11 mouse cellular contexts compared by ENCODE assay signal in the genomic region with DNA sequence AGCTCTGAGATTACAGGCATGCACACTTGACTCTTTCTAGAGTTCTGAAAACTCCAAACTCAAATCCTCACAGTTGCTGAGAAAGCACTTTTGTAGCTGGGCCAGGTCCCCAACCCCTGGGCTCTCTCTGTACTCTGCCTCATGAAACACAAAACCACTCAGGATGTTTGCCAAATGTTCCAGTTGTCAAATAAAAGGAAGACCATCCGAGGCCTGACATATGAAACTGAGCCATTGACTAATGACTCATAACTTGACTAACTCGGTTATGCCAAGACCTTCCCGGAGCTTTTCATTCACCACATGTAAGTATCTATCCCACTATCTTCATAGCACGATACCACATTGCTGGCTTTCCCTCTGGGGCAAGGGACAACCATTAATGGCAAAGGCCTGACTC.
A peak's percentile ranks its signal among the peaks of the same experiment; 100 is the strongest.
DNase-seq lines count a peak whose midpoint lies in the region; ATAC-seq and TF ChIP-seq lines count a peak whose summit lies in the region.
"Had no signal": no experiment of that assay in that cellular context is flagged by ENCODE, and none has a peak within 500 bp of the region (broad histone marks: within the 10 kb centered on the region; RNA-seq: fewer than 3 reads in every experiment).

No protein-coding gene starts in this region.

- H3K9me3 ChIP-seq in limb, embryonic 12.5 days = no peaks in the 10 kb centered on the region
- H3K9me3 ChIP-seq in limb, embryonic 10.5 days (replicated peaks) = no peaks in the 10 kb centered on the region

- ATAC-seq in limb, embryonic 12.5 days (ENCODE audit: insufficient number of reproducible peaks, insufficient read depth, low FRiP score, low TSS enrichment, low read depth) = no peak

- TF ChIP-seq CTCF in brain, embryonic 14.5 days (IDR thresholded peaks at IDR 0.05; ENCODE audit: borderline replicate concordance, extremely low read depth, insufficient read depth, insufficient read length) = no peak
- no peak for TF ChIP-seq CTCF in thymus, adult 2 months (IDR thresholded peaks at IDR 0.05; ENCODE audit: borderline replicate concordance, control insufficient read depth, extremely low read depth, insufficient read depth, low read length, poor library complexity)

- no peak overlapping the region for H3K9ac ChIP-seq in limb, embryonic 12.5 days (replicated peaks)

- H3K4me2 ChIP-seq in limb, embryonic 12.5 days = no peak overlapping the region

- H3K4me1 ChIP-seq in limb, embryonic 12.5 days (replicated peaks) = peaks cover 15% of the 10 kb centered on the region
- H3K4me1 ChIP-seq in limb, embryonic 10.5 days = peaks cover 31% of the 10 kb centered on the region
- H3K4me1 ChIP-seq in thymus, adult 2 months (replicated peaks; ENCODE audit: control insufficient read depth, insufficient read depth, low read length) = no peaks in the 10 kb centered on the region

- 63% methylated on average over 4 of the region's 4 CpGs for WGBS in limb, embryonic 12.5 days
- WGBS in limb, embryonic 10.5 days = 88% methylated on average over 4 of the region's 4 CpGs
- 88% methylated on average over 4 of the region's 4 CpGs for WGBS in thymus, adult 2 months

- 0 out of 2 replicates have a peak overlapping the region, but pooled peaks have one; percentile 8 for H3K27ac ChIP-seq in limb, embryonic 12.5 days
- no peak overlapping the region for H3K27ac ChIP-seq in limb, embryonic 10.5 days
- no peak overlapping the region for H3K27ac ChIP-seq in thymus, adult 2 months (ENCODE audit: control insufficient read depth, insufficient read depth, low read length)
- H3K27ac ChIP-seq: macrophage had no signal

- peak; percentile 57 to 71 for DNase-seq in adrenal gland, adult (ENCODE audit: inconsistent age in 2 of 2, low spot score in 1 of 2)
- DNase-seq in adrenal gland, adult 18-20 months (ENCODE audit: low spot score in 2 of 2) = no peak
- no peak for DNase-seq in limb, embryonic 10.5 days (ENCODE audit: low spot score)
- DNase-seq in brain, embryonic 14.5 days (ENCODE audit: low read depth) = peak; percentile 42
- DNase-seq in lung, postnatal 36 days = peak; percentile 41
- no peak for DNase-seq in thymus, adult 2 months
- DNase-seq in layer of hippocampus, adult 9-10 months (ENCODE audit: low spot score) = no peak
- DNase-seq: cerebellum, adult 9-10 months; kidney, postnatal 4 days had no signal

- TF ChIP-seq POLR2A in brain, embryonic 14.5 days (IDR thresholded peaks at IDR 0.05; ENCODE audit: borderline replicate concordance, extremely low read depth, insufficient read depth, insufficient read length, poor library complexity, severe bottlenecking) = no peak
- TF ChIP-seq POLR2A in thymus, adult 2 months (IDR thresholded peaks at IDR 0.05; ENCODE audit: control insufficient read depth, extremely low read depth, insufficient read depth, low read length, poor library complexity) = no peak

- no peak overlapping the region for H3K4me3 ChIP-seq in limb, embryonic 12.5 days (replicated peaks)
- H3K4me3 ChIP-seq in limb, embryonic 10.5 days = no peak overlapping the region
- no peak overlapping the region for H3K4me3 ChIP-seq in thymus, adult 2 months (ENCODE audit: control insufficient read depth, insufficient read depth, low read length)

- H3K36me3 ChIP-seq in limb, embryonic 12.5 days = no peaks in the 10 kb centered on the region
- H3K36me3 ChIP-seq in limb, embryonic 10.5 days = no peaks in the 10 kb centered on the region
- no peaks in the 10 kb centered on the region for H3K36me3 ChIP-seq in thymus, adult 2 months (ENCODE audit: control insufficient read depth, insufficient read depth, low read length)

- H3K27me3 ChIP-seq in limb, embryonic 12.5 days = no peaks in the 10 kb centered on the region
- no peaks in the 10 kb centered on the region for H3K27me3 ChIP-seq in limb, embryonic 10.5 days (ENCODE audit: low read depth, poor library complexity, severe bottlenecking)
- H3K27me3 ChIP-seq in thymus, adult 2 months (ENCODE audit: control insufficient read depth, insufficient read depth, low read length) = no peaks in the 10 kb centered on the region

Comparison
In these comparisons a context has a peak if more than half of its experiments do, and no peak if none do; other contexts are left out.
1. DNase-seq: peak in adrenal gland, adult (2 of 2), brain, embryonic 14.5 days (single experiment) and lung, postnatal 36 days (single experiment); none in adrenal gland, adult 18-20 months (0 of 2), limb, embryonic 10.5 days (single experiment), thymus, adult 2 months (single experiment) and layer of hippocampus, adult 9-10 months (single experiment).